Mouse (Mus musculus): ENCODE results near the gene 9330161L09Rik. TPM values are rescaled to one million over a fixed set of nuclear protein-coding genes. Genes with fewer than 3 reads are reported as not detected.

Gene 9330161L09Rik
- polyA plus RNA-seq, 1 experiment = not detected

DNA sequence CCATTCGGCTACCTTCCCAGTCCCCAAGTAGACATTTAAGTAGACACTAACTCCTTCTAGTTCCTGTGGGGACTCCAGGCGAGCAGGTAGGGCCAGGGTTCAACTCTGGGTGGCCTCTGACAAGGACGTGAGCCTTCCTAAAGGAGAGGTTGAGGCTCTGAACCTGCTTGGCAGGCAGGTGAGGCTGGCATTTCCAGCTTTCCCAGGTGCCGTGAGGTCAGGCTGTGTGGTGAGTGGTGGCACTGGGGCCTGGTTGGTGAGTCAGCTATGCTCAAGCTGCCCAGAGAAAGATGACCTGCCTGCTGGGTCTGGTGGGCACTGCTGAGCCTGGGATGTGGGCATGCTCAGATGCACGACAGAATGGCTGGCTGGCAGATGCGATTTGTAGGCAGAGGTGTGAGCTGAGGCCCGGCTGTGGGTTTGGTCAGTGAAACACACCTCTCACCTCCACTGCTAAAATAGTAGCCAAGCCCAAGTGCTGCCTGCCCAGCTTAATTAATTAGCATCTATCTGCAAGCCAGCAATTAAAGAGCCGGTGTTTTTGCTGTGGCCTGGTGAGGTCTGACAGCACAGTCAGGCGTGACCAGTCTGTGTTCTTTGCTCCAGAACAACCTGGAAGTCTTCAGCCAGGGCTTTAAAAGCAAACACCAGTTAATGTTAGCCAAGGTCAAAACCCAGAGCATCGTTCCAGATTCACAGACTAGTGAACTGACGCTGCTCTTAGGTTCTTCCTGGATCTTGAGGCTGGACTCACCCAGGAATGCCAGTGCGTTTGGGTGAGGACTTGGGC lies 11.9 kb downstream of the 9330161L09Rik start:
- H3K4me3 ChIP-seq (ENCODE audit: insufficient read depth, low read depth, low read length) = no peak overlapping the region
- 84% methylated on average over 12 of the region's 12 CpGs for WGBS
- peaks cover 10% of the 10 kb centered on the region for H3K4me1 ChIP-seq (ENCODE audit: control insufficient read depth, insufficient read depth, low read length)
- no peak overlapping the region for H3K27ac ChIP-seq (ENCODE audit: insufficient read depth, low read depth, low read length)
- TF ChIP-seq POLR2A (IDR thresholded peaks at IDR 0.05; ENCODE audit: insufficient read depth, low read depth, low read length) = no peak
- no peak for TF ChIP-seq CTCF (IDR thresholded peaks at IDR 0.05; ENCODE audit: insufficient read depth, low read depth, low read length)

DNA sequence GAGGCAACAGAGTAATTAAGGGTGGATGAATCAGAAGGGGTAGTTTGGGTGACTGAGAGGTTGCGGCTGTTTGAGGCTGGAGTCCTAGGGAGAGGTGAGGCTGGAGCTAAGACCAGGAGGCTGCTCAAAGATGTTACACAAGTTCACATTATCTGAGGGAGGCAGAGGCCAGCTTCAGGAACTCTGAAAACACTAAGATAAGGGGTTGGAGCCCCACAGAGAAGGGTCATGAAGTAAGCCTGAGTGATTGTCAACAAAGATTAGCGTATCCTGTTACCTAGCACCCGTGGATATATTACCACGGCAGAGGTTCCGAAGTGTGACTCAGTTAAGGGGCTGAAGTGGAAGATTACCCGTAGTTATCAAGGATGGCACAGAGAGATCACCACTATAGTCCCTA lies 14.1 kb downstream of the 9330161L09Rik start:
- peaks cover 24% of the 10 kb centered on the region for H3K4me1 ChIP-seq (ENCODE audit: control insufficient read depth, insufficient read depth, low read length)
- H3K27ac ChIP-seq (ENCODE audit: insufficient read depth, low read depth, low read length) = no peak overlapping the region
- no peak overlapping the region for H3K4me3 ChIP-seq (ENCODE audit: insufficient read depth, low read depth, low read length)
- WGBS = 86% methylated on average over 6 of the region's 6 CpGs
- TF ChIP-seq POLR2A (IDR thresholded peaks at IDR 0.05; ENCODE audit: insufficient read depth, low read depth, low read length) (no peak), CTCF (IDR thresholded peaks at IDR 0.05; ENCODE audit: insufficient read depth, low read depth, low read length) (no peak)

DNA sequence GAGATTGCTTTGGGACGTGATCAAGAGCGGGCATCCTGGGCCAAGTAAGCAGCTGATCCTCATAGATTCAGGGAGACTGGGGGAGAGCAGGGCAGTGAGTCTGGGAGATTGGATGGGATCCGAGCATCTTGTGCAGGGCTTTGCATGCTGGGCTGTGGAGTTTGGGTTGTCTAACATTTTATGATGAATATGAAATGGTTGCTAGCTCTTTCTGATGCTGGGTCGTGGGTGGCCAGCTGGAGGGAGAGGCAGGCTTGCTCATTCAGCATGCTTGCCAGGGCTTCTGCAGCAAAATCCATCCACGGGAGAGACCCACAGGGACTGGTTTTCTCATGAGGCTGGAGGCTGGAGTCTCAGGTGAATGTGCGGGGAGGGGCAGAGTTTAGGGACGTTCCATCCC lies 16.5 kb downstream of the 9330161L09Rik start:
- TF ChIP-seq CTCF (IDR thresholded peaks at IDR 0.05; ENCODE audit: insufficient read depth, low read depth, low read length) (no peak), POLR2A (IDR thresholded peaks at IDR 0.05; ENCODE audit: insufficient read depth, low read depth, low read length) (no peak)
- no peak overlapping the region for H3K27ac ChIP-seq (ENCODE audit: insufficient read depth, low read depth, low read length)
- 85% methylated on average over 7 of the region's 7 CpGs for WGBS
- peaks cover 24% of the 10 kb centered on the region for H3K4me1 ChIP-seq (ENCODE audit: control insufficient read depth, insufficient read depth, low read length)
- no peak overlapping the region for H3K4me3 ChIP-seq (ENCODE audit: insufficient read depth, low read depth, low read length)

DNA sequence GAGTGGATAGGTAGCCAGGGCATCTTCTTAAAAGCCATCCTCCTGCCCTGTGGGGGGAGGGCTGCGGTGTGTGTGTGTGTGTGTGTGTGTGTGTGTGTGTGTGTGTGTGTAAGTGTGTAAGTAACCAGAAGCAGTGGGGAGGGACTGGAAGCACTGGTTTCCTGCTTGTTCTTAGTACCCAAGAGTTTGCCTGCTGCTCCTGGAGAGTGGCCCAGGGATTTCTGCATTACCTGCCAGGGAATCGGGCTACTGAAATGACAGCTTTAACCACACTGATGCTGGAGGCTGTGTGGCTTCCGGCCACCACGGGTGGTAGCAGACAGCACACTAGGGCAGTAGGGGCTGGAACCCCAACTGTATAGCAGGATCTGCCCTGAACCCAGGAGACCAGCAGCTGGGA lies 17.6 kb downstream of the 9330161L09Rik start:
- H3K27ac ChIP-seq (ENCODE audit: insufficient read depth, low read depth, low read length) = no peak overlapping the region
- 58% methylated on average over 4 of the region's 4 CpGs for WGBS

DNA sequence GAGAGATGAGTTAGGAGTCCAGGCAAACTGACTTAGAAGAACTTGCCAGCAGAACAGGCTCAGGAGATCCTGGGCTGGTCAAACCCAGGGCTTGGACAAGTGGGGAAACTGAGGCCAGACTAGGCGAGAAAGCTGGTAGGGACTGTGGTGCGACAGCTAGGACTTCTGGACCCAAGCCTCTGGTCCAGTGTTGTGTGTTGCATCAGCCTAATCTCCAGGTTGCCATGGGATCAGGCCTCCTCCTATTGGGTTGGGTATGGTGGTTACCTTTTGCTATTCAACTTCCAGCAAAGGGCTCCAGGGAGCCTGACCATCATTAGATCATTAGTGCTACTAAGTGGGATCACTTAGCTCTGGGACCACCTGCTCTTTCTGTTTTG lies 18.3 kb downstream of the 9330161L09Rik start:
- 57% methylated on average over 2 of the region's 2 CpGs for WGBS
- Histone ChIP-seq H3K4me1 (ENCODE audit: control insufficient read depth, insufficient read depth, low read length) (peaks cover 21% of the 10 kb centered on the region), H3K27ac (ENCODE audit: insufficient read depth, low read depth, low read length) (no peak overlapping the region), H3K4me3 (ENCODE audit: insufficient read depth, low read depth, low read length) (peak overlapping the region; percentile 88)
- TF ChIP-seq CTCF (IDR thresholded peaks at IDR 0.05; ENCODE audit: insufficient read depth, low read depth, low read length) = no peak
- TF ChIP-seq POLR2A (IDR thresholded peaks at IDR 0.05; ENCODE audit: insufficient read depth, low read depth, low read length) = no peak

More for the DNA sequence above, 17.6 kb downstream of the 9330161L09Rik start:
- no peak for TF ChIP-seq POLR2A (IDR thresholded peaks at IDR 0.05; ENCODE audit: insufficient read depth, low read depth, low read length)
- no peak for TF ChIP-seq CTCF (IDR thresholded peaks at IDR 0.05; ENCODE audit: insufficient read depth, low read depth, low read length)
- H3K4me1 ChIP-seq (ENCODE audit: control insufficient read depth, insufficient read depth, low read length) = peaks cover 21% of the 10 kb centered on the region
- H3K4me3 ChIP-seq (ENCODE audit: insufficient read depth, low read depth, low read length) = no peak overlapping the region

DNA sequence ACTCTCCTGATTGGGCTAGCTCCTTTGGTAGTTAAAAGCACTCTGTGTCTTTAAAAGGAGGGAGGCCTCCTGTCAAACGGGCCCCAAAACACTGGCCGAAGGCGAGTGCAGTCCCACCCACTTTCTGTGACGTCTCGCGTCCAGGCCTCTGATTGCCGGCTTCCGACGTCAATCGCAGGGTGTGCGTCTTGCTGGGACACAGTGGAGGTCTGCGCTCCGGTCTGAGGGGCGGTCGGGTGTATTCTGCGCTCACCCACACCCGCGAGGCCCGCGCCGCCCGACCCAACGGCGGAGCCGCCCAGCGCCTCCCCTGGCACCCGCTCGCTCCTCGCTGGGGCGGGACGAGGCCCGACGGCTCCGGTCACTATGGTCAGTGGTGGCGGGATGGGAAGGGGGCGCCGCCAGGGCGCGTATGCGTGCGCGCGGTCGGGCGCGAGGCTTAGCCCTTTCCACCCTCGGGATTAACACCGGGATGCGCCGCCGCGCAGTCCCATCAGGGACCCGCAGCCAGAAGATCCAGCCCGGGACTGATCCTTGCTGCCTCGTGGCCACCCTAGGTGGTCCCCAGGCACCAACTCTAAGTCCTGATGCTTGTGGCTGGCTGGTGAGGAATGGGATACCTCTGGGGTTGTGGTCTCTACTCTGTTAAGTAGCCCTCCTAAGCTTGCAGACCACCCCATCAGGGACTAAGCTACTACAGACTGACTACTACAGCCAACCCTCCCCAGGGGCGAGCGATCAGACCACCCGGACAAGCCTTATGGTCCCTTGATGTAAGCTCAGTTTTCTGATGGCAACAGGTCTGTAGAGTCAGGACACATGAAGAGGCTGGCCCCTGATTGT lies 18.9 kb downstream of the 9330161L09Rik start, which contains the start of gene Otub2:
Gene Otub2, plus strand, starts transcription at position 178 of the 843 bp plus-strand sequence.
- Histone ChIP-seq H3K27ac (ENCODE audit: insufficient read depth, low read depth, low read length) (peak within 1 kb of the TSS; percentile 34), H3K4me1 (ENCODE audit: control insufficient read depth, insufficient read depth, low read length) (peaks cover 21% of the 10 kb centered on the region), H3K4me3 (ENCODE audit: insufficient read depth, low read depth, low read length) (peak within 1 kb of the TSS; percentile 88)
- no peak for TF ChIP-seq CTCF (IDR thresholded peaks at IDR 0.05; ENCODE audit: insufficient read depth, low read depth, low read length)
- TF ChIP-seq POLR2A (IDR thresholded peaks at IDR 0.05; ENCODE audit: insufficient read depth, low read depth, low read length) = peak; percentile 28; the same call in 1 of the 2 replicates
- WGBS = 1% methylated on average over 58 of the region's 58 CpGs

DNA sequence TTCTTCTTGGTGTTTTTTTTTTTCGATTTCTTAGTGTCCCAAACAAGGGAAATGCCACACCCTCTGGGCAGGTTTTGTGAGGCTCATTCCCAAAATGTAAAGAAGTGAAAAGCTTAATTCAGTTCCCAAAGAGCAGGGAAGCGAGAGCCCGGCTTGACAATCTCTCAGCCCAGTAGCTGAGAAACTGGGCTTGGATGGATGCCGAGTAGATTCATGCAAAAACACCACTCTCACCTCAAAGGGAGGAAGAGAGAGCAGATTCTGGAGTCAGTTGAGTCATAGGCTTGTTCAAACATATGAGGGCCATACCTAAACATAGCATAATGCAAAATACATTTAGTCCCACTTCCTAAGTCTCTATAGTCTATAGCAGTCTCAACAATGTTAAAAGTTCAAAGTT lies 27.4 kb downstream of the 9330161L09Rik start:
- Histone ChIP-seq H3K4me3 (ENCODE audit: insufficient read depth, low read depth, low read length) (no peak overlapping the region), H3K27ac (ENCODE audit: insufficient read depth, low read depth, low read length) (no peak overlapping the region), H3K4me1 (ENCODE audit: control insufficient read depth, insufficient read depth, low read length) (peaks cover 16% of the 10 kb centered on the region)
- WGBS = 74% methylated on average over 4 of the region's 4 CpGs
- TF ChIP-seq CTCF (IDR thresholded peaks at IDR 0.05; ENCODE audit: insufficient read depth, low read depth, low read length) = no peak
- no peak for TF ChIP-seq POLR2A (IDR thresholded peaks at IDR 0.05; ENCODE audit: insufficient read depth, low read depth, low read length)

DNA sequence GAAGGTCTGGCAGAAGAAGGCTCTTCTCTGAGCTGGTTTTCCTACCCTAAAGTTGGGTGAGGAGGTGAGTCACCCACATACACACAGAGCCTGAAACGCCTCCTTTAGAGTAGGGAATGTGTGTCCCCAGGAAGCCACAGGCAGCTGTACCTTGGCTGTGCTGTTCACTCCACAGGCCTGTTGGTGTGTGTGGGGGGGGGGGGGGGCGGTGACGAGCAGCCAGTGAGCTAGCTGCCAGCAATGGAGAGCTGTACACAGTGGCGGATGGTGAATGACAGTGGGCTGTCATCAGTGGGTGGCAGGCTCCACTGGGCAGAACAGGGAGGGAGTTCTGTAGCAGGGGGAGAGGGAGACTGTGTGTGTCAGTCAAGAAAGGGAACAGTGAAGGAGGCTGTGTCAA lies 30.8 kb downstream of the 9330161L09Rik start:
- WGBS = 23% methylated on average over 4 of the region's 4 CpGs
- no peak overlapping the region for H3K4me3 ChIP-seq (ENCODE audit: insufficient read depth, low read depth, low read length)
- TF ChIP-seq CTCF (IDR thresholded peaks at IDR 0.05; ENCODE audit: insufficient read depth, low read depth, low read length) = no peak
- TF ChIP-seq POLR2A (IDR thresholded peaks at IDR 0.05; ENCODE audit: insufficient read depth, low read depth, low read length) = no peak
- peak overlapping the region; percentile 71 for H3K27ac ChIP-seq (ENCODE audit: insufficient read depth, low read depth, low read length)
- peaks cover 16% of the 10 kb centered on the region for H3K4me1 ChIP-seq (ENCODE audit: control insufficient read depth, insufficient read depth, low read length)

DNA sequence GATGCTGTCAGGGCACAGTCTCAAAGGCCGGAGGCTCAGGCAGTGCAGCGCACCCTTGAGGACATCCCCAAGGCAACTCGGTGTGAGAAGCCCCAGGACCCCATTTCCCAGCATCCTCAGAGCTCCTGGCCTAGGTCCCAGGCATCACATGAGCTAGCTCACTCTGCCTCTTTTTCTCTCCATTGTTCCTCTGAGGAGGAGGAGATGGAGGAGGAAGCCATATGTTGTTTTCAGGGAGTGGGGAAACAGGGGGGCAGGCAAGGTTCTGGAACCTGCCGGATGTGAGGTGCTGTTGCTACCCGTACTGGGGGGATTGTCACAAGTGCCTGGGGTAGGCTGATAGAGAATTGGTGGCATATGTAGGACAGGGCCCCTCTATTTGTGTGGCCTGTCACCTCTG lies 31.5 kb downstream of the 9330161L09Rik start:
- TF ChIP-seq CTCF (IDR thresholded peaks at IDR 0.05; ENCODE audit: insufficient read depth, low read depth, low read length) (no peak), POLR2A (IDR thresholded peaks at IDR 0.05; ENCODE audit: insufficient read depth, low read depth, low read length) (no peak)
- Histone ChIP-seq H3K4me1 (ENCODE audit: control insufficient read depth, insufficient read depth, low read length) (peaks cover 16% of the 10 kb centered on the region), H3K27ac (ENCODE audit: insufficient read depth, low read depth, low read length) (peak overlapping the region; percentile 71), H3K4me3 (ENCODE audit: insufficient read depth, low read depth, low read length) (no peak overlapping the region)
- 32% methylated on average over 5 of the region's 5 CpGs for WGBS

Data from olfactory bulb, adult 2 months (tissue).